Mouse (Mus musculus): ENCODE measurements around the gene Lnx1. TPM values are rescaled to one million over a fixed set of nuclear protein-coding genes. Genes with fewer than 3 reads are reported as not detected.

Gene Lnx1
- polyA plus RNA-seq (2014; fragmentation: Nextera tagmentation; extraction: Ambion mirVana), result 1.5 TPM in 2 replicates

DNA sequence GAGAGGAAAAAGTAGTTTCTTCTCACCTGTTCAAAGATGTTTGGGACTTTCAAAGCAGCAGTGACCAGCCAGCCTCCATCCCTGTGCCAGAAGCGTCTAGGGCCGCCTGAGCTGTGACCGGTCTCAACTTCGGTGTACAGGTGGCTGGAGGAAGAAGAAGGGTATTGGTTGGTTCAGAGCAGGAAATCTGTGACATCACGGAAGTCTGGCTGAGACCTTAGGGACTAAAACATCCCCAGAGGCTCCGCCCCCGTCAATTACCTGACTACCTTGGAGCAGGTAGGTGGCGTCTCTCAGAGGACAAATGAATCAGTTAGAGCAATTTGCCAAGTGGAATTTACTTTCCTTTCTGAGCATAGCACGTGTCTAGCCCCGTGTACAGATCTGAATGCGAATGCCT lies at the start of gene Lnx1:
TSS of gene Lnx1 (minus strand) at position 147 of the 400 bp plus-strand sequence.
- WGBS, result 55% methylated on average over 11 of the region's 11 CpGs
- DNase-seq (ENCODE audit: low spot score), result peak; percentile 23
- ATAC-seq (replicated peaks; ENCODE audit: insufficient number of reproducible peaks, low FRiP score, low TSS enrichment, low read depth), result no peak
- Histone ChIP-seq H3K4me3 (ENCODE audit: low read depth, low read length) (no peak within 1 kb of the TSS), H3K9ac (replicated peaks; ENCODE audit: low read length) (no peak within 1 kb of the TSS), H3K27me3 (ENCODE audit: control insufficient read depth, insufficient read depth, low read length) (no peaks in the 10 kb centered on the region), H3K36me3 (replicated peaks; ENCODE audit: control insufficient read depth, insufficient read depth, low read depth, low read length) (no peaks in the 10 kb centered on the region), H3K9me3 (replicated peaks; ENCODE audit: control insufficient read depth, low read length) (no peaks in the 10 kb centered on the region), H3K4me2 (ENCODE audit: low read depth, low read length) (no peak within 1 kb of the TSS; the same call in 1 of the 2 replicates), H3K4me1 (ENCODE audit: control insufficient read depth, insufficient read depth, low read length) (no peaks in the 10 kb centered on the region), H3K27ac (replicated peaks; ENCODE audit: low read depth, low read length) (no peak within 1 kb of the TSS)

DNA sequence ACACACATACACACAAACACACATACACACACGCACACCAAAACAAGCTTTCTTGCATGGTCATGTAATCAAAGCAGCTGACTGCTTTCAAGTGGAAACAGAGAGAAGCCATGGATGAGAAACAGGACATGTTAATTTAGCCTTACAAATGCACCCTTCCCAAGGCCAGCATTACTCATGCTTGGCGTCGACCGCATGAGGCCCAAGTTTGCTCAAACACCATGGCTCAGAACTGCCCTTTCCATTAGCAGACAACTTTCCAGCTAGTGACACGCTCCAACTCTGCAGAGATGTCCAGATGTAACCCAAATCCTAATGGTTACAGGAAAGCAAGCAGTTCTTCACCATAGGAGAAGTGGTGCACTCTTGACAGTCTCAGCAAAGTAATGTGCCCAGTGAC lies 47.8 kb upstream of the Lnx1 start:
- no peak overlapping the region for H3K4me2 ChIP-seq (ENCODE audit: low read depth, low read length)
- no peaks in the 10 kb centered on the region for H3K36me3 ChIP-seq (replicated peaks; ENCODE audit: control insufficient read depth, insufficient read depth, low read depth, low read length)
- H3K9ac ChIP-seq (replicated peaks; ENCODE audit: low read length), result no peak overlapping the region
- DNase-seq (ENCODE audit: low spot score) (no peak), ATAC-seq (replicated peaks; ENCODE audit: insufficient number of reproducible peaks, low FRiP score, low TSS enrichment, low read depth) (no peak)
- no peaks in the 10 kb centered on the region for H3K9me3 ChIP-seq (replicated peaks; ENCODE audit: control insufficient read depth, low read length)
- H3K27ac ChIP-seq (replicated peaks; ENCODE audit: low read depth, low read length), result no peak overlapping the region
- no peak overlapping the region for H3K4me3 ChIP-seq (ENCODE audit: low read depth, low read length)
- WGBS, result 89% methylated on average over 5 of the region's 5 CpGs
- H3K27me3 ChIP-seq (ENCODE audit: control insufficient read depth, insufficient read depth, low read length), result no peaks in the 10 kb centered on the region
- H3K4me1 ChIP-seq (ENCODE audit: control insufficient read depth, insufficient read depth, low read length), result no peaks in the 10 kb centered on the region

DNA sequence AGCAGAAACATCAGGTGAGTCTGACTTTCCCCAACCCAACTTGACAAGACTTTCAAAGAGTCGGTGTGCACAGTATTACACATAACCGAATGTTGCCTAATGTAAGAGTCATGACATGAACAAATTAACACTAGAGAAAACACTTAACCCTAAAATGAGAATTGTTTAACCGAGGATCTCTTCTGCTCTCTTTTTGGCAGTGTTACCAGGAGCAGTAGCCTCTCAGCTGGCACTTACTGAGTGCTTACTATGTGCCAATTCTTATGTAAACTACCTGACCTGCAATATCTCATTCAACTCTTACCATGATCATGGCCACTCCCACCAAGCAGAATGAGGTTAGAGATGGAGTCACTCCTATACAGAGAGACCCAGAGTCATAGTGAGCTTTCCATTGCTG lies 44.8 kb upstream of the Lnx1 start:
- no peak overlapping the region for H3K9ac ChIP-seq (replicated peaks; ENCODE audit: low read length)
- no peaks in the 10 kb centered on the region for H3K36me3 ChIP-seq (replicated peaks; ENCODE audit: control insufficient read depth, insufficient read depth, low read depth, low read length)
- no peaks in the 10 kb centered on the region for H3K27me3 ChIP-seq (ENCODE audit: control insufficient read depth, insufficient read depth, low read length)
- 90% methylated on average over 3 of the region's 3 CpGs for WGBS
- no peaks in the 10 kb centered on the region for H3K4me1 ChIP-seq (ENCODE audit: control insufficient read depth, insufficient read depth, low read length)
- no peak overlapping the region for H3K4me2 ChIP-seq (ENCODE audit: low read depth, low read length)
- DNase-seq (ENCODE audit: low spot score), result no peak
- H3K4me3 ChIP-seq (ENCODE audit: low read depth, low read length), result no peak overlapping the region
- H3K9me3 ChIP-seq (replicated peaks; ENCODE audit: control insufficient read depth, low read length), result no peaks in the 10 kb centered on the region
- H3K27ac ChIP-seq (replicated peaks; ENCODE audit: low read depth, low read length), result no peak overlapping the region
- ATAC-seq (replicated peaks; ENCODE audit: insufficient number of reproducible peaks, low FRiP score, low TSS enrichment, low read depth), result no peak

DNA sequence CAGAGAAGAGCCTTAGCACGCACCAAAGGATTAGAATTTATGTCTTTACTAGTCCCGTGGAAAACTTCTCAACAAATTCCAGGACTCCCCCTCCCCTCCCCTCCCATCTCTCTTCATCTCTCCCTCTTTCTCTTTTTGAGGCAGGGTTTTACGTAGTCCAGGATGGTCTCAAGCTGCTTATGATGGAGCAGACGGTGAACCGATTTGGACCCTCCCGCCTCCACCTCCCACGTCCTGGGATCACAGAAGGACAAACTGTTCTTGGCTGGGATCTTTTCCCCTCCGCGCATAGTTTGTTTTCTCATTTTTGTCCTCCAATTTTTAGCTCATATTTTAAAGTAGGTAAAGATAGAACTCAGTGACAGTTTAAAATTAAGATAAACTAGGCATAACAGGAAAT lies 38.2 kb upstream of the Lnx1 start:
- H3K27me3 ChIP-seq (ENCODE audit: control insufficient read depth, insufficient read depth, low read length), result no peaks in the 10 kb centered on the region
- H3K4me3 ChIP-seq (ENCODE audit: low read depth, low read length), result no peak overlapping the region
- H3K4me1 ChIP-seq (ENCODE audit: control insufficient read depth, insufficient read depth, low read length), result no peaks in the 10 kb centered on the region
- no peak overlapping the region for H3K9ac ChIP-seq (replicated peaks; ENCODE audit: low read length)
- no peak overlapping the region for H3K27ac ChIP-seq (replicated peaks; ENCODE audit: low read depth, low read length)
- ATAC-seq (replicated peaks; ENCODE audit: insufficient number of reproducible peaks, low FRiP score, low TSS enrichment, low read depth), result no peak
- no peak for DNase-seq (ENCODE audit: low spot score)
- H3K36me3 ChIP-seq (replicated peaks; ENCODE audit: control insufficient read depth, insufficient read depth, low read depth, low read length), result no peaks in the 10 kb centered on the region
- H3K4me2 ChIP-seq (ENCODE audit: low read depth, low read length), result no peak overlapping the region
- 91% methylated on average over 9 of the region's 9 CpGs for WGBS
- no peaks in the 10 kb centered on the region for H3K9me3 ChIP-seq (replicated peaks; ENCODE audit: control insufficient read depth, low read length)

DNA sequence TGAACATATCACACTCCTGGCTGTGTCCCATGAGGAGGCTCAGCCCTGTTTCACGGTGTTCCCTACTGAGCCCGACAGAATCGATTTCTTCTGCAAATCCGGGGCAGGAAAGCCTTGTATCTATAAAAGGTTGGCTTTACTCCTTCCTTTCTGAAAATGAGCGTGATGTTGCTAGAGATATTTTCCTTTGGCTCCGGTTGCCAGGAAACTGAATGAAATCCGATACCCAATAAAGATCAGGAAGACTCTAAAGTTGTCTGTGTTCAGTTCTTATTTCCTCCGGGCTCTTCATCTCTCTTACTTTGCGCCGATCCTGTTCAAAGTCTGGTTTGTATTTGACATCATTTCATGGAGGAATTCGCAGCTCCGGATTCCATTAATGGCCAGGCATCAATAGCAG lies 36.7 kb upstream of the Lnx1 start:
- Histone ChIP-seq H3K9ac (replicated peaks; ENCODE audit: low read length) (no peak overlapping the region), H3K36me3 (replicated peaks; ENCODE audit: control insufficient read depth, insufficient read depth, low read depth, low read length) (no peaks in the 10 kb centered on the region), H3K4me1 (ENCODE audit: control insufficient read depth, insufficient read depth, low read length) (no peaks in the 10 kb centered on the region), H3K4me2 (ENCODE audit: low read depth, low read length) (no peak overlapping the region), H3K4me3 (ENCODE audit: low read depth, low read length) (no peak overlapping the region), H3K27ac (replicated peaks; ENCODE audit: low read depth, low read length) (no peak overlapping the region), H3K9me3 (replicated peaks; ENCODE audit: control insufficient read depth, low read length) (no peaks in the 10 kb centered on the region), H3K27me3 (ENCODE audit: control insufficient read depth, insufficient read depth, low read length) (no peaks in the 10 kb centered on the region)
- 43% methylated on average over 12 of the region's 12 CpGs for WGBS
- ATAC-seq (replicated peaks; ENCODE audit: insufficient number of reproducible peaks, low FRiP score, low TSS enrichment, low read depth), result no peak
- peak; percentile 66 for DNase-seq (ENCODE audit: low spot score)

DNA sequence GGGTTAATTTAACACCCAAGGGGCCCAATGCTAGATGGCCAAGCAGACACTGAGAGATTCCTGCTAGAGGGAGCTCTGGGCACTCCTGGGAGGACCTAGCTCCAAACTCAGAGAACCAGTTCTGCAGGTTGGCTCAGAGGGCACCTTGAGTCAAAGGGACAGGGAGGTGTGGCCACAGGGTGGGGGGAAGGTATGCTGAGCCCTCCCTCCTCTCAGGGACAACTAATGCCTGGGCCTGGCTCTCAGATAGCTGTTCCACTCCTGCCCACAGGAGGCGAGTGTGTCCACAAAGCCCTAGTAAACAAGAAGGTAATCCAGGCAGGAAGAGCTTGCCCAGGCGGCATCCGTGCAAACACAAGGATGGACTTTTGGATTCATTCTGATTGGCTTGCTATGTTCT lies 35.6 kb upstream of the Lnx1 start:
- DNase-seq (ENCODE audit: low spot score), result peak; percentile 65
- H3K9ac ChIP-seq (replicated peaks; ENCODE audit: low read length), result no peak overlapping the region

DNA sequence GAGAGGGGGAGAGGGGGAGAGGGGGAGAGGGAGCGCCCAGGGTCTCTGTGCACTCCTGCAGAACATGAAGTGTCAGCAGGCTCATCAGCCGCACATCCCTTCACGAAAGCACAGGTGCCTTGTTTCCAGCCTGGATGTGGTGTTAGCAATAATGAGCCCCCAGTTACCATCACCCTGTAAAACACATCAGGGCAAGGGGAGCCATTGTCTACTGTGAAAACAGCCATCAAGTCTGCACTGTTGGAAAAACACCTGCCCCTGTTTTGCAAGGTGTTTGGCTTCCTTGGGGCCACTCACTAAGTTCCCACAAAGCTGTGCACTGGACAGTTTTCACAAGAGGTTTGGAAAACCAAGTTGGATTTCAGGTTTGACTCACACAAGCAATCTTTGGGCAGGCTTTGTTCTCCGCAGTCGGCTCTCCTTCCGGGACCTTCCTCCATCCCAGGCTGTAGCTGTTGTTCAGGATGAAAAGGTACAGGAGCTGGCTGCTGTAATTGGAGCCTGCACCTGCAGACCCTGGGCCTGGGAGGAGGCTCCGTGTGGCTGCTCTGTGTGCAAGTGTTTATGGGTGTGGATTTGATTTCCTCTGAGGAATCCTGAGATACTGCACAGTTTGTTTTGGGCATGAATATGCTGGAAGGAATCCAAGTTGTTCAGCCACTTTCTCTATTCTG lies 31.3 kb upstream of the Lnx1 start:
- Histone ChIP-seq H3K4me1 (ENCODE audit: control insufficient read depth, insufficient read depth, low read length) (no peaks in the 10 kb centered on the region), H3K27ac (replicated peaks; ENCODE audit: low read depth, low read length) (no peak overlapping the region), H3K36me3 (replicated peaks; ENCODE audit: control insufficient read depth, insufficient read depth, low read depth, low read length) (no peaks in the 10 kb centered on the region), H3K4me3 (ENCODE audit: low read depth, low read length) (no peak overlapping the region), H3K9ac (replicated peaks; ENCODE audit: low read length) (no peak overlapping the region), H3K27me3 (ENCODE audit: control insufficient read depth, insufficient read depth, low read length) (no peaks in the 10 kb centered on the region), H3K9me3 (replicated peaks; ENCODE audit: control insufficient read depth, low read length) (no peaks in the 10 kb centered on the region), H3K4me2 (ENCODE audit: low read depth, low read length) (no peak overlapping the region)
- WGBS, result 40% methylated on average over 7 of the region's 7 CpGs
- DNase-seq (ENCODE audit: low spot score) (peak; percentile 24), ATAC-seq (replicated peaks; ENCODE audit: insufficient number of reproducible peaks, low FRiP score, low TSS enrichment, low read depth) (peak; percentile 61; the same call in 1 of the 2 replicates)

More for the DNA sequence above, 35.6 kb upstream of the Lnx1 start:
- H3K4me3 ChIP-seq (ENCODE audit: low read depth, low read length), result no peak overlapping the region
- 70% methylated on average over 3 of the region's 3 CpGs for WGBS
- H3K9me3 ChIP-seq (replicated peaks; ENCODE audit: control insufficient read depth, low read length), result no peaks in the 10 kb centered on the region
- ATAC-seq (replicated peaks; ENCODE audit: insufficient number of reproducible peaks, low FRiP score, low TSS enrichment, low read depth), result peak; percentile 60; the same call in 1 of the 2 replicates
- no peak overlapping the region for H3K27ac ChIP-seq (replicated peaks; ENCODE audit: low read depth, low read length)
- H3K4me1 ChIP-seq (ENCODE audit: control insufficient read depth, insufficient read depth, low read length), result no peaks in the 10 kb centered on the region
- H3K36me3 ChIP-seq (replicated peaks; ENCODE audit: control insufficient read depth, insufficient read depth, low read depth, low read length), result no peaks in the 10 kb centered on the region
- no peak overlapping the region for H3K4me2 ChIP-seq (ENCODE audit: low read depth, low read length)
- no peaks in the 10 kb centered on the region for H3K27me3 ChIP-seq (ENCODE audit: control insufficient read depth, insufficient read depth, low read length)

DNA sequence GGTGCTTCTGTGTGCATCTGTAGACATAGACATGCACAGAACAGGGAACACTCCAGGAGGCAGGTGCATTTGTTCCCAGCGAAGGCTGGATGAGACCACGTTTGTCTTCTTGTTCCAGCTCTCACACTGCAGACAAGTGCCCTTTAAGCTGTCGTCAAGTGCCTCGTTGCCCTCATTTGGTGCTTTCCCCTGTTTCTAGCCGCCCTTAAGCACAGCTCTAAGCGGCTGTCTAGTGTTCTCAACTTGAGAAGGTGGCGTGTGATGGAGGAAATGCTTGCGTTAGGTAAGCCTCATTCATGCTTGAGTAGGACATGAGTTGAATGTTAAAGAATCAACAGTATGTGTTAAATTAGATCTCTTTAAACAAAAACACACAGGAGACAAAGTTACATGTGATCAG lies 29.9 kb upstream of the Lnx1 start:
- Histone ChIP-seq H3K36me3 (replicated peaks; ENCODE audit: control insufficient read depth, insufficient read depth, low read depth, low read length) (no peaks in the 10 kb centered on the region), H3K9ac (replicated peaks; ENCODE audit: low read length) (no peak overlapping the region), H3K27ac (replicated peaks; ENCODE audit: low read depth, low read length) (no peak overlapping the region), H3K4me2 (ENCODE audit: low read depth, low read length) (no peak overlapping the region), H3K27me3 (ENCODE audit: control insufficient read depth, insufficient read depth, low read length) (no peaks in the 10 kb centered on the region), H3K4me3 (ENCODE audit: low read depth, low read length) (no peak overlapping the region), H3K9me3 (replicated peaks; ENCODE audit: control insufficient read depth, low read length) (no peaks in the 10 kb centered on the region), H3K4me1 (ENCODE audit: control insufficient read depth, insufficient read depth, low read length) (no peaks in the 10 kb centered on the region)
- ATAC-seq (replicated peaks; ENCODE audit: insufficient number of reproducible peaks, low FRiP score, low TSS enrichment, low read depth) (no peak), DNase-seq (ENCODE audit: low spot score) (no peak)
- 68% methylated on average over 8 of the region's 8 CpGs for WGBS
